Mouse (Mus musculus) stomach, embryonic 16.5 days (tissue): Measurements from ENCODE around the gene Tyw3. TPM values are rescaled to one million over a fixed set of nuclear protein-coding genes. Genes with fewer than 3 reads are reported as not detected.

Experiments
- ATAC-seq: fragments of 200-750 bp; cut with Nextera tagmentation; 2 replicates; pipeline ENCODE4 v1.8.0; 2017; ENCODE audit warnings: moderate number of reproducible peaks, moderate TSS enrichment; ENCODE audit not compliant: insufficient read depth, low FRiP score
- H3K27ac ChIP-seq: fragments of 300-500 bp; sonication (generic); 2 replicates; pipeline ENCODE4 v1.5.1; 2014; ENCODE audit warnings: low read length
- H3K27me3 ChIP-seq: fragments of 300-500 bp; sonication (generic); 2 replicates; pipeline ENCODE4 v1.6.1; 2014; ENCODE audit warnings: low read length, control low read depth, mixed read lengths; ENCODE audit not compliant: control insufficient read depth, insufficient read depth
- H3K36me3 ChIP-seq: fragments of 300-500 bp; sonication (generic); 2 replicates; pipeline ENCODE4 v1.6.1; 2014; ENCODE audit warnings: low read length; ENCODE audit not compliant: control insufficient read depth, insufficient read depth
- H3K4me1 ChIP-seq: fragments of 300-500 bp; sonication (generic); 2 replicates; pipeline ENCODE4 v1.6.1; 2014; ENCODE audit warnings: low read length, control low read depth, mixed read lengths; ENCODE audit not compliant: control insufficient read depth, insufficient read depth
- H3K4me2 ChIP-seq: fragments of 300-500 bp; sonication (generic); 2 replicates; pipeline ENCODE4 v1.6.1; 2014; ENCODE audit warnings: low read depth, low read length, mixed read lengths
- H3K4me3 ChIP-seq: fragments of 300-500 bp; sonication (generic); replicated peaks from 2 replicates; pipeline ENCODE4 v1.5.1; 2014; ENCODE audit warnings: mild to moderate bottlenecking, low read length
- H3K9ac ChIP-seq: fragments of 300-500 bp; sonication (generic); 2 replicates; pipeline ENCODE4 v1.6.1; 2014; ENCODE audit warnings: low read length
- H3K9me3 ChIP-seq: fragments of 300-500 bp; sonication (generic); replicated peaks from 2 replicates; pipeline ENCODE4 v1.6.1; 2016; ENCODE audit warnings: low read length, control low read depth; ENCODE audit not compliant: control insufficient read depth
- WGBS: fragments of 180-500 bp; shearing (Covaris S2); extraction: QIAGEN DNeasy Blood & Tissue Kit; methylation state at CpG from one replicate; pipeline ENCODE4 v1.1.7; 2014; 5-methylcytosine and 5-hydroxymethylcytosine counted together
- polyA plus RNA-seq: library from polyadenylated mRNA; unstranded; fragments of >200 nt; fragmentation: Nextera tagmentation; extraction: Ambion mirVana; gene quantifications from 2 replicates; pipeline ENCODE4 v1.2.1, GENCODE M21; 2015

The Tyw3 gene
- polyA plus RNA-seq, 1 experiment from 2014 or later = 11.4 TPM

DNA sequence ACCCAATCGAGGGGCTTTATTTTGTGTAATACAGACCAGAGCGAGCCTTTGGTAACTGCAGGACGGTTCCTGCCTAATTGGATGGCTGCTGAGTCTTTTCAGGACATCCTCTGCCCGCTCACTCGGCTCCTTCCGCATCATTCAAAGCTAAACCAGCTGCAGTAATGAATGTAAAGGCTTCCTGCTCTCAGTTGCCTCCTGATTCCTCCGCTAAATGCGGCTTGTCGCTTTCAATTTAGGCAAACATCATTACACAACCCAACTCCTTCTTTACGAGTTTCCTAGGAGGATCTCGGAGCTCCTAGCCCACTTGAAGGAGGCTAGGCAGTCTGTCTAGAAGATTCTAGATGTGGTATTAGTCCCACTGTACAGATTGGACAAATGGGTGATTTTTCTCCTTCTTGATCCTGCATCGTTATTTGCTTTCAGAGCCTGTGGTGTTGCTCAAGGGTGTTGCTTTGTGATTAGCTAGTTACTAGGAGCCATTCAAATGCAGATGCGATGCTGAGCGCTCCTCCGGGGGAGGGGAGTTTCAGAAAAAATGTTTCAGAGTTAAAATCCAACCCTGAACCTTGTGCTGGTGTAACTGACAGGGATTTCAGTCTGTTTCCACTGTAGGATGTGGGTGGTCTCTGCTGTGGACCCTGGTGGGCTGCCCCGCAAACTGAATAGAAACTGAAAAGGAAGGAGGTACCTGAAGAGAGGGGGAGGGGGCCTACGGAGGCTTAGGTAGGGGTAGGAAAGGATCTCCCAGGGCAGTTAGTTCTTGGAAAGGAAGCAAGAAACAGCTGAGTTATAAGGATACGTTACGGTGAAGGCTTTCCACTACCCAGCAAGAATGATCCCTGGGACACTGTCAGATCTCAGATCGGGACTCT lies 49.1 kb downstream of the Tyw3 start:
- Histone ChIP-seq H3K27me3 (peaks cover 23% of the 10 kb centered on the region), H3K4me1 (peaks cover 10% of the 10 kb centered on the region), H3K9ac (no peak overlapping the region), H3K27ac (no peak overlapping the region), H3K9me3 (no peaks in the 10 kb centered on the region), H3K4me2 (0 out of 2 replicates have a peak overlapping the region, but pooled peaks have one; percentile 12), H3K4me3 (peak overlapping the region; percentile 16; the same call in 1 of the 2 replicates), H3K36me3 (no peaks in the 10 kb centered on the region)
- 15% methylated on average over 20 of the region's 20 CpGs for WGBS
- ATAC-seq = no peak

- Histone ChIP-seq H3K36me3 (no peaks in the 10 kb centered on the region), H3K4me2 (no peak overlapping the region), H3K4me3 (no peak overlapping the region), H3K27me3 (peaks cover 23% of the 10 kb centered on the region), H3K27ac (no peak overlapping the region), H3K4me1 (peaks cover 10% of the 10 kb centered on the region), H3K9ac (no peak overlapping the region), H3K9me3 (no peaks in the 10 kb centered on the region)
- ATAC-seq = no peak
- WGBS = 52% methylated on average over 4 of the region's 4 CpGs
Measured at GRCm38 (mm10) chr3:154546234-154546633, 50.7 kb downstream of the Tyw3 start.

DNA sequence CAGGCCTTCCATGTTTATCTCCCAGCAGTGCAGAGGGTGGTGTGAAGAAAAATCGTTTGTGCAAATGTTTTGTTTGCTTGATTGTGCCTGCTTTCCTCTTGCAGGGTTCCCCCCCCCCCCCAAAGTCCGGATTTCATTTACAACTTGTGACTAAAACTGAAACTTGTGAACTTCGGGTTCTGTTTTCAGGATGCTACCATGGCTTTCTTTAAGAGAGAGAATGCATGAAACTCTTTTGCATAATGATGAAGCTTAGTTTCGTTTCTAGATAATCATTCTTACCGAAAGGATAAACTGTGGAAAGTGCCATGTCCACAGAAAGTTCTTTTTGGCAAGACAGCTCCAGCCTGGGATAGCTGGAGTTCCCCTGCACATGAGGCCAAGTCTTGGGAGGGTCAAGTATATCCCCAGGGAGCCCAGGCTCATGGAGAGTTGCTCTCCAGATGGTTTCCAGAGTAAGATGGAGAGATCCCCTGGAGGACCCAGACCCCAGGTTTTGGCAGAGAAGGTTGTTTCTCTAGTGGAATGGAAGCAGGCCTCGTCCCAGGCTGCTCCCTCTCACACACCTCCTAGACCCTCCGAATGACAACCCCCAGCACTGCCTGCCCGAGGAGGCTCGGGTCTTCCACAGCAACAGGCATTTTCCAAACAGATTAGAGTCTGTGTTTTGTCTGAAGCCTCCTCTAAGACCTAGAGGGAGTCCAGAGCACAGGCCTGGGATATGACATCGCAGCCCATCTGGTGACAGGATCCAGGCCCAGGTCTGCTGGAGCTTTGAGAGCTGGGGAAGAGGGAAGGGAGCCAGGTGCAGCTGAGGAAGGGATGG lies 56.6 kb downstream of the Tyw3 start:
- Histone ChIP-seq H3K4me1 (no peaks in the 10 kb centered on the region), H3K4me3 (no peak overlapping the region), H3K9ac (peak overlapping the region; percentile 3; the same call in 1 of the 2 replicates), H3K27ac (peak overlapping the region; percentile 15; the same call in 1 of the 2 replicates), H3K27me3 (no peaks in the 10 kb centered on the region), H3K4me2 (no peak overlapping the region), H3K9me3 (no peaks in the 10 kb centered on the region), H3K36me3 (no peaks in the 10 kb centered on the region)
- 36% methylated on average over 10 of the region's 10 CpGs for WGBS
- ATAC-seq = peak; percentile 88

- H3K4me3 ChIP-seq = no peak overlapping the region
- peak; percentile 65; the same call in 1 of the 2 replicates for ATAC-seq
- no peaks in the 10 kb centered on the region for H3K36me3 ChIP-seq
- H3K27ac ChIP-seq = no peak overlapping the region
- H3K9ac ChIP-seq = no peak overlapping the region
- no peaks in the 10 kb centered on the region for H3K27me3 ChIP-seq
- no peaks in the 10 kb centered on the region for H3K9me3 ChIP-seq
- no peaks in the 10 kb centered on the region for H3K4me1 ChIP-seq
- H3K4me2 ChIP-seq = no peak overlapping the region
- 46% methylated on average over 5 of the region's 5 CpGs for WGBS
Measured at GRCm38 (mm10) chr3:154536134-154536533, 60.8 kb downstream of the Tyw3 start.

DNA sequence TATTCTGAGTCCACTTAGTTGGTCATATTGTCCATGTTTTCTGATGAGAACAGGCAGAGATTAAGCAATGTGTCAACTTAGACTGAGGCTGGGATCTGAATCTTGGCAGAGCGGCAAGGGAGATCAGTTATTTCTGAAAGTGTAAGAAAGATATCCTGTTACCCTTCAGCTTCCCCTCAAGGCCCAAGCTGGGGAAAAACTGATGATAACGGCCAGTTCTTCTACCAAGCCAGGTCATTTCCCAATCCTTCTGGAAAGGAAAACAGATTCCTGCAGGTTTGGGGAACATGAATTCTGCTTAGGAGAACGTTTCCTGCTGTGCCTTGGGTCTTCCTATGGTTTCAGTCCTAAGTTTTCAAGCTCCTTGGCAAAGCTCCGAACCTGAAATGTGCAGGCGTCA lies 63.7 kb downstream of the Tyw3 start:
- no peak for ATAC-seq
- Histone ChIP-seq H3K4me1 (no peaks in the 10 kb centered on the region), H3K27ac (no peak overlapping the region; the same call in 1 of the 2 replicates), H3K9me3 (no peaks in the 10 kb centered on the region), H3K4me3 (no peak overlapping the region), H3K36me3 (no peaks in the 10 kb centered on the region), H3K9ac (no peak overlapping the region), H3K27me3 (no peaks in the 10 kb centered on the region), H3K4me2 (no peak overlapping the region)
- 68% methylated on average over 5 of the region's 5 CpGs for WGBS

DNA sequence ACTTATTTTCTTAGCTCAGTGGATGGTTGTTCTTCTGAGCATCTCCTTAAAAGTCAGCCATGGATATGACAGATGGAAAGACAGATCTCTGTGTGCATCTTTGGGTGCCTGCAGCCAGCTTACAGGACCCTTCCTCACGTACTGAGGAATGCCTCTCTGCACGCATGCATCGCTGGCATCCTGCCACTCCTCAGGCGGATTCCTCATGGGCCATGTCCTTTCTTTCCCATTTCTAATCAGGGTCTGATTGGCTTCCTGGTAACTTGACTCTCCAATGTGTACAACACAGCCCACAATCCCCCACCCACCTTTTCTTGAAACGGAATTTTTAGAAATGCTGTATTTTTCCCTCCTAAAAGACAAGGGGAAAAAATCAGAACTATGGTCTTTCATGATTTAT lies 67.9 kb downstream of the Tyw3 start:
- Histone ChIP-seq H3K36me3 (no peaks in the 10 kb centered on the region), H3K4me1 (no peaks in the 10 kb centered on the region), H3K9ac (no peak overlapping the region), H3K4me3 (no peak overlapping the region), H3K4me2 (no peak overlapping the region), H3K27me3 (no peaks in the 10 kb centered on the region), H3K9me3 (no peaks in the 10 kb centered on the region), H3K27ac (no peak overlapping the region)
- 41% methylated on average over 5 of the region's 5 CpGs for WGBS
- no peak for ATAC-seq

- Histone ChIP-seq H3K27me3 (no peaks in the 10 kb centered on the region), H3K9me3 (no peaks in the 10 kb centered on the region), H3K9ac (no peak overlapping the region), H3K4me3 (no peak overlapping the region), H3K4me1 (no peaks in the 10 kb centered on the region), H3K4me2 (no peak overlapping the region), H3K27ac (no peak overlapping the region), H3K36me3 (no peaks in the 10 kb centered on the region)
- ATAC-seq = no peak
- WGBS = 35% methylated on average over 6 of the region's 6 CpGs
Measured at GRCm38 (mm10) chr3:154526610-154527009, 70.3 kb downstream of the Tyw3 start.
